Mouse (Mus musculus): Measurements from ENCODE around the gene Ago4.

The Ago4 gene

DNA sequence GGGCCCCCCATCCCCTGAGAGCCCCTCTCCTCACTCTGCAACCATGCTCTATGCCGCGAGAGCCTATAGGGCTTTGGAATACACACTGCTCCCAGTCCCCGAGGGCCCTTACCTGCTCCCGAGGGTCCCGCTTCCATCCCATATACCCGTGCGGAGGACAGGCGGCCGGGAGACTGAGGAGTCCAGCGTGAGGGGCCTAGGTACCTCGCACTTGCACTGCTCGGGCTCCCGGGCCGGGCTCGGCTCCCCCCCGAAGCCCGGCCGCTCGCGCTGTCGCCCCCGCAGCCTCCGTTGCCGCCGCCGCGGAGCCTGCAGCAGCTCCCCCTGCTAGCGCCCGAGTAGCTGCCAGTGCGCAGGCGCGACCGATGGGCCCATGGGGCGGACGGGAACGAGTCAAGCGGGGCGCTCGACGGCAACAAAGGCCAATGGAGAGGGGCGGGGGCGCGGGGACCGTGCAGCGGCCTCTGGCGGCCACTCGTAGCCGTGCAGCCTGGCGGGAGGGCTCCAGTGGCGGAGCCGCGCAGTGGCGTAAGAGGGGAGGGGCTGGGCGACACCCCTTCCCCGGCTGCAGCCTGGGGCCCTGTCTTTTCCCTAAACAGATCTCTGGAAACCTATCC lies 64.9 kb downstream of the Ago4 start, which contains the start of gene Ago1:
Ago1 (minus strand) TSS at position 299 of the 617 bp plus-strand sequence.
- DNase-seq: peak; percentile 92 to 94

DNA sequence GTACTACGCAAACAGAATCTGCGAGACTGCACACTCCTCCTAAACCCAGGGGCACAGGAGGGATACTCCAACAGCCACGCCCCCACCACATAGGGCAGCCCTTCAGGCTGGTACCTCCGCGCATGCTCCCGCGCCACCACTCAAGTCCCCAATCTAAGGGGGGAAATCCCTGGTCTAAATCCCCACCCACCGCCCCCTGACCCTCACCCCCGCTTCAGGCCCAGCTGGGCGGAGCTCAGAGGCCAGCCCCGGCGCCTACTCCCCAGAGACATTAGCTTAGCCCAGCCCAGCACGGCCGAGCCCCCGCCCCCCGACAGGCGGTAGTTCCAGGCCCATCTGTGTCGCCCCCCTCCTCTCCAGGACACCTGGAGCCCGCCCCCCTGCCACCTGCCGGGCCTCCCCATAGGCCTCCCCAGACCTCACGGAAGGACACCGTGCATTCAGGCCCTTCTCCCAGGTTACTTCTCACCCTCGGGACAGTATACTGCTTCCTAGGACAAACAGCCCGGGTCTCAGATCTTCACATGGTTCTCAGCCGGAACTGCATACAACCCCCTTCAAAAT lies 65.5 kb downstream of the Ago4 start:
- peak; percentile 57 to 62 for DNase-seq

DNA sequence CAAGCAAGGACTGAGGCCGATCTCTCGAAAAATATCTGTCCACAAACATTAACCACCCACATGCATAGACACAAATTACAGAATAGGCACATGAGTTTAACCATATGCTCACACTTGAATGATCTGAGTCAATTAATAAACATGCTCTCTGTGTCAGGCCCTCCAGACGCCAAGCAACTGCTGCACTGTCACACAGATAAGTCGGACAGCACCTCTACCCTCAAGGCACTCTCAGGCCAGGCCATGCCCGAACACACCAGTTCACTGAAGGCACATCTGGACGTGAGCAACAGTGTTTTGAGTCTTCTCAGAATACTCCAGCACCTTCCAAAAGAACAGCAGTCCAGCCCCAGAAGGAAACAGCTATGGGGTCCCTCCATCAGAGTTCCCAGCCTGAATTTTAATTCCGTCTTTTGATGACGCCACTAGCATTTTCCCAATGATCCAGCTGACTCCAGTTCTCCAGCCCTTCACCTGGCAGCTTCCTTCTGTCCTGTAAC lies 67.0 kb downstream of the Ago4 start:
- DNase-seq: no peak

DNA sequence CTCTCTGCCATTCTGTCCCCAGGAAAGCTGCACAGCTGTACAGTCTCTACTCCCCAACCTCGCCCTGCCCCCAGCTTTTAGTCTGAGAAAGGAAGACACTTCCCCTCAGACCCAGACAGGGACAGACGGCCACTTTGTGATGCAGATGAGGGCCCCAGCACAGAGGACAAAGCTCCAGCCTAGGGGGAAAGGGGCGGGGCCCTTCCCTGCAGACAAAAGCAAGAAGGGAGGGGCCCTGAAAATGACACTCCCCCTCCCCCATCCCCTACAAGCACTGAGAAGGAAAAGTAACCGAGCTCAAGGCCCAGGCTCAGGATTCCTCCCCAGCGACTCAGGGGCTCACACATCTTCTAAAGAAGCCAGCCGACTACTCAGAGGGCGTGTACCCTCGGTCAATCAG lies 67.4 kb downstream of the Ago4 start:
- DNase-seq: no peak

DNA sequence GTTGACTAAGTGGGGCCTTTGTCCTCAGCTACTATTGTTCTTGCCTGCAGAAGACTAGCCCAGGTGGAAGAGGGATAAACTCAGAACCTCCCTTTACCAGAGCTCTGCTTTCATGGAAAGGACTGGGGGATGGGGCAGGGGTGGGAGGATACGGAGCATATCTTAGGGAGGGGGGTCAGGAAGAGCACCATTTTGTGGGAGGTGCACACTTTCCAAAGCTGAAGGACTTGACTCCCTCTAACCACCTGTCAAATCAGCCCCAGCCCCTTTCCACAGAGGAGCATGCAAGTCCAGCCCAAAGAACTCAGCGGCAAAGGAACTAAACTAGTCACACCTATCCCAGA lies 68.4 kb downstream of the Ago4 start:
- no peak for DNase-seq

DNA sequence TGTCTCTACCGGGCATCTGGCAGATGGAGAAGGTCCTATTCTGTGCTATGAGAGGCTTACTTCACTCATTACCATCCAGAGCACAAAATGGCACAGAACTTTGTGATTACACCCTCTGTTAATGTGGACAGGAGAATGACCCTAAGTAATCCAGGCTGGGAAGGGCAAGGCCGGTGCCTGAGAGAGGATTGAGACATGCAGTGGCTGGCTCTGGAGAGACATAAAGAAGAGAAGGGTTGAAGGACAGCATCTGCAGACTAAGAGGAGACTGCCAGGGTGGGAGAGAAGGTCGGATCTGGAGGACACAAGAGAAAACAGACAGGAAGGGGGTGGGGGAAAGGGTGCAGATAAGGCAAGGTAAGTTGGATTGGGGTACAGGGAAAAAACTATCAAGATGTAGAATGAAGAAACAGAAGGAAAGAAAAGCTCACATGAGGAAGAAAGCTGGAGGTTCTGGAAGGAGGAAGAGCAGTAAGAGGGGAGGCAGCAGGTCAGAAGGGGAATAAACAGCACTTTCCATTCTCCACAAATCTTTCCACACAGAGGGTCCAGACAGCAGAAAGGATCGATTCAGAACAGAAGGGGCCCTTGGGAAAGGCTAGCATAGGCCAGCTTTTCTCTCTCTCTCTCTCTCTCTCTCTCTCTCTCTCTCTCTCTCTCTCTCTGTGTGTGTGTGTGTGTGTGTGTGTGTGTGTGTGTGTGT lies 68.9 kb downstream of the Ago4 start:
- DNase-seq: no peak

DNA sequence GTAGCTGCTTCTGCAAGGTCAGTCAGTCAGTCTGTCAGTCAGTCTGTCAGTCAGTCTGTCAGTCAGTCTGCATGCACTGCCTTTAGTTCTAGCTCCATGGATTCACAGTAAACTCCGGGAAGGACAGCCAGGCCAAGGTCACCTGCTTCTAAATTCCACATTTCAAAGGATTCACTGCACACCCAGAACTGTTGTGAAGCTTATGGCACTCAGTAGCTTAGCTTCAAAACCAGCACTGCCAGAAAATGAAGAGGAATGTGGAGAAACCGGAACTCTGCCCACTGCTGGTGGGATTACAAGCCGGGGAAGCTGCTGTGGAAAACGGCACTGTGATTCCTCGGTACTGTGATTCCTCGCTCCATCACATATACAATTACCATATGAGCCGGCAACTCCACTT lies 77.8 kb downstream of the Ago4 start:
- DNase-seq: no peak

DNA sequence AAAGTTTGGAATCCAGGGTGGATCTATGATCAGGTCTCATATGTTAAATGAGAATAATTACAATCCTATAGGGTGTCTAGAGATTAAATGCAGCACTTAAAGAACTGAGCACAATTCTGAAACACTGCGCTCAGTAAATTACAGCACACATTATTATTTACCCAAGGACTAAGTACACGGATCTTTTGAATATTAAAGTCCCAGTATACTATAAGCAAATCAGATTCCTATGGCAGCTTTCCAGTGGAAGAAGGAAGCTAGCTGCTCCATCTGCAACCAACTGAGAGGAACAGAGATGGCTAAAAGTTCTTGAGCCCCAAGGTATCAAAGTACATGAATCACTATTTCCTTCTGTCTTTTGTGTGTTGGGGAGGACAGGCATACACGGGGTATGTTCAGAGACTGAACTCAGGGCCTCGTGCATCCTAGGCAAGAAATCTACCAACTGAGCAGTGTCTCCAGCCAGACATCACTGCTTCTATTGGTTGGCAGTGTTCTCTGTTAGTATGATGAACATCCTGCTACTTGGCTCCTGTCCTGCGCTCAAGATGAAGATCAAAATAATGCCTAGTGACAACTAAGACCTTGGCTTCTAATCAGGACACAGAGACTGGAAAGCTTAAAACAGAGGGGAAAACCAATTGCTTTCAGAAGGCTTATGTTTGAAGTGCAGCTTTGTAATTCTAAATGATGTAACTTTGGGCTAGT lies 78.6 kb downstream of the Ago4 start:
- DNase-seq: no peak

DNA sequence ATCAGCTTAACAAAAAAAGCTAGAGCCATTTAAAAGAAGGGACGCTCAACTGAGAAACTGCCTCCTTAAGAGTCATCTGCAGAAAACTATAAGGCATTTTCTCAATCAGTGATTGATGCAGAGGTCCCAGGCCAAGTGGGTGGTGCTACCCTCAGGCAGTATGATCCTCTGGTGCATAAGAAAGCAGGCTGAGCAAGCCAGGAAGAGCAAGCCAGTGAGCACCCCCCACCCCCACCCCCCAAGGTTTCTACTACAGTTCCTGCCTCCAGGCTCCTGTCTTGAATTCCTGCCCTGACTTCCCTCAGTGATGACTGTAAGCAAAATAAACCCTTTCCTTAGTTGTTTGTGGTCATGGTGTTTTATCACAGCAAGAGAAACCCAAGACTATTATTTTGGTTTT lies 83.0 kb downstream of the Ago4 start:
- no peak for DNase-seq

DNA sequence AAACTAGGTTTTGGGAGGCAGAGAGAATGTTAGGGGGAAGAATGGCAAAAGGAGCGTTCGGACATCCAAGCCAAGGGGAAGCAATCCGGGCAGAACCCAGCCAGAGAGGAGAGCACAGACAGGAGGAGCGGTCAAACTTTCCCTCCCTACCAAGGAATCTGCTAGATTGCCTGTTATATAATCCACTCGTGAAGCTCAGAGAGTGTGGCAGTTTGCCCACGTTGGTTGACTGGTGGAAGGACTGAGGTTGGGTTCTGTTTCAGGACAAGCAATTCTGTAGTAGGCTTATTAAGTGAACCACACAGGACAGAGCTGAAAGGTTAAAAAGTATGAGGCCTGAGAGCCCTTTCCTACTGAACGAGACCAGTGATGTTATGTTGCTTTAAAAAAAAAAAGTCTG lies 86.1 kb downstream of the Ago4 start:
- no peak for DNase-seq

DNA sequence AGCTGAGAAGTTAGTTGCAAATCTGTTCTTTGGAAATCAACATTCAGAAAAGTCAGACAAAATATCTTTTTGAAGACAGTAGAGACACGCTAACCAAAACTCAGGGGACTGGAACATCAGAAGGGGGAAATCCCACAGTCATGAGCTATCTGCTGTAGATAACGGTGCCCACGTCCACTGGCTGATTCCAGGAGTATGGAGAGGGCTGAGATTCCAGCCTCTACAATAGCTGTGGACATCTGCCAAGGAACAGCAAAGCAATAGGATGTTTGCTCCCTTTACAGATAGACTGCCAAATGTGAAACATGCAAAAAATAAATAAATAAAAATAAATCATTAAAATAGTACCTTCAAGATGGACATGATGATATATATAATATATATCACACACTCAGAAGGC lies 88.7 kb downstream of the Ago4 start:
- no peak for DNase-seq
